Mouse (Mus musculus): Measurements from ENCODE around the gene Golt1b. TPM values are rescaled to one million over a fixed set of nuclear protein-coding genes. Genes with fewer than 3 reads are reported as not detected.

The Golt1b gene
- total RNA-seq, 1 experiment, result 86.2 TPM

DNA sequence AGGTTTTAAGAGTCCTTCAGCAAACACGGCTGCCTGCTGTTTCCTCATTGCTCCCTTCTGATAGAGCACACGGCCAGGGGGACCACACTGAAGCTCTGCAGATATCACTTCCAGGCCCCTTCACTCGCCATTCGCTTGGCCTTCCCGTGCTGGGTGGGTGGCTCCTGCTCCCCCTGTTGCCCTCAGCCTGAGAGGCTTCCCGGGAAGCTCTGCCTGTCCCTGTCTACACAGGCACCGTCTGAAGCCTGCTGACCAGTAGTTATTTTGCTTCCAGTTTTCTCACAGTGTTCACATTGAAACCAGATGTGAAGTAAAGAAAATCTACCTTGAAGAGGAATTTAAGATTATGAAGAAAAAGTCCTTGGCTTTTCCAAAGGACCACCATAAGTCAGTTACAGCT is 29.9 kb upstream of the Golt1b start:
- DNase-seq (ENCODE audit: low read depth, low spot score), result no peak
- no peaks in the 10 kb centered on the region for H3K4me1 ChIP-seq (ENCODE audit: control insufficient read depth in 2 of 2, insufficient read depth in 2 of 2, low read length in 2 of 2, poor library complexity in 1 of 2)
- no peak for TF ChIP-seq ZC3H11A (IDR thresholded peaks at IDR 0.05; ENCODE audit: borderline replicate concordance, low read depth, low read length)
- no peak for TF ChIP-seq MAFK (IDR thresholded peaks at IDR 0.05; ENCODE audit: insufficient read depth, low read depth, low read length)
- no peak for TF ChIP-seq HCFC1 (IDR thresholded peaks at IDR 0.05; ENCODE audit: borderline replicate concordance, insufficient read depth, low read length)
- no peak for TF ChIP-seq CHD2 (IDR thresholded peaks at IDR 0.05; ENCODE audit: low read depth, low read length)
- TF ChIP-seq ZNF384 (IDR thresholded peaks at IDR 0.05; ENCODE audit: low read depth, low read length), result no peak
- no peak overlapping the region for H3K27ac ChIP-seq (ENCODE audit: insufficient read depth, low read depth, low read length, poor library complexity, severe bottlenecking)
- in situ Hi-C loops (cut with MboI; ENCODE audit: low sequenced_read_pairs in 2 of 2, unreplicated experiment in 2 of 2), result loop anchor here in 1 of 2 experiments (25.0 kb wide), 1 partner anchor 380 kb away; no protein-coding TSS in a partner anchor
- no peak overlapping the region for H3K9ac ChIP-seq (ENCODE audit: insufficient read depth, low read depth, low read length, poor library complexity, severe bottlenecking)
- H3K4me3 ChIP-seq (ENCODE audit: insufficient read depth in 1 of 2, low read depth in 1 of 2, low read length in 2 of 2, poor library complexity in 1 of 2, severe bottlenecking in 1 of 2), result no peak overlapping the region
- H3K9me3 ChIP-seq (ENCODE audit: control insufficient read depth, insufficient read depth, low read depth, low read length), result no peaks in the 10 kb centered on the region
- peaks cover 13% of the 10 kb centered on the region for H3K36me3 ChIP-seq (ENCODE audit: control insufficient read depth, insufficient read depth, low read length, poor library complexity, severe bottlenecking)

DNA sequence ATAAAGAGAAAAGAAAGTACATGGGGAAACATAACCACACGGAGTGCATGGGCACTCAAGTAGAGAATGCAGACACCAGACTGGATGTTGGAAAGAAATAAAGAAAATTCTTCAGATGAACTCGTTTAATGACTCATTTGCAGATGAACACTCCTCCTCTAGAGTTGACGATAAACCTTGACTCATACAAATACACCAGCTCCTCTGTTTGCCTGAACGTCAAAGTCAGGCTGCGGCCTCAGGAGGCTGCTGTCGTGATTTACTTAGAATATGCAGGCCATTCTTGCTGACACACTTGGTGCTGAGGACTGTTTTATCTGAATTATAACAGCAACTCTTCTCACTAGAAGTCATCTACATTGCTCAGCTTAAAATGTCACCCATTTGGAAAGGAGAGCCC is 25.0 kb upstream of the Golt1b start:
- Histone ChIP-seq H3K9ac (ENCODE audit: insufficient read depth, low read depth, low read length, poor library complexity, severe bottlenecking) (no peak overlapping the region), H3K9me3 (ENCODE audit: control insufficient read depth, insufficient read depth, low read depth, low read length) (no peaks in the 10 kb centered on the region), H3K4me3 (ENCODE audit: insufficient read depth in 1 of 2, low read depth in 1 of 2, low read length in 2 of 2, poor library complexity in 1 of 2, severe bottlenecking in 1 of 2) (no peak overlapping the region), H3K36me3 (ENCODE audit: control insufficient read depth, insufficient read depth, low read length, poor library complexity, severe bottlenecking) (peaks cover 29% of the 10 kb centered on the region), H3K4me1 (ENCODE audit: control insufficient read depth in 2 of 2, insufficient read depth in 2 of 2, low read length in 2 of 2, poor library complexity in 1 of 2) (no peaks in the 10 kb centered on the region), H3K27ac (ENCODE audit: insufficient read depth, low read depth, low read length, poor library complexity, severe bottlenecking) (no peak overlapping the region)
- in situ Hi-C loops (cut with MboI; ENCODE audit: low sequenced_read_pairs in 2 of 2, unreplicated experiment in 2 of 2), result loop anchor here in 1 of 2 experiments (25.0 kb wide), 1 partner anchor 375 kb away; no protein-coding TSS in a partner anchor
- no peak for DNase-seq (ENCODE audit: low read depth, low spot score)
- TF ChIP-seq CHD2 (IDR thresholded peaks at IDR 0.05; ENCODE audit: low read depth, low read length) (no peak), ZC3H11A (IDR thresholded peaks at IDR 0.05; ENCODE audit: borderline replicate concordance, low read depth, low read length) (no peak), HCFC1 (IDR thresholded peaks at IDR 0.05; ENCODE audit: borderline replicate concordance, insufficient read depth, low read length) (no peak), ZNF384 (IDR thresholded peaks at IDR 0.05; ENCODE audit: low read depth, low read length) (no peak), MAFK (IDR thresholded peaks at IDR 0.05; ENCODE audit: insufficient read depth, low read depth, low read length) (no peak)

DNA sequence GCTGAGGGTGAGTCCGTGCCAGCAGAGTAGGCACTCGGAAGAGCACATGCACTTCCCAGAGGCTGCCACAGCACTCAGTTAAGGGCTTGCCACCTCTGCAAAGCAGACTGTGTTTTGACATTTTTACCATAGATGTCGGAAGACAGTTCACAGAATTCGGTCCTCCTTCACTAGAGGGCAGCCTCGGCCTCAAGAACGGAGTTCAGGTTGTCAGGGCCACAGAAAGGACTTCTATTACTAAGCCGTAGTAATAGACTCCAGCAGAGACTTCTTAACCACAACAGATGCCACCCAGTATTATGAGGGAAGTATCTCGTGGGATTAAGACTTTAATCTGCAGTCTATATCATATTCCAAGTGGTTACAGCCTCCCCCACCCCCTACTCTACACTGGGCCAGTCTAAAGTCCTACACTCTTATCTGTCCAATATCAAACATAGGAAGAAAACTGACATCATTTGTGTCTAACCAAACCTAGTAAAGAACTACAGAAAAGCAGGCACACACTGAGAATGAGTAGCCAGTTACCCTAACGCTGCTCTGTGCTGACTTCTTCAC is 23.9 kb upstream of the Golt1b start:
- Histone ChIP-seq H3K9me3 (ENCODE audit: control insufficient read depth, insufficient read depth, low read depth, low read length) (no peaks in the 10 kb centered on the region), H3K27ac (ENCODE audit: insufficient read depth, low read depth, low read length, poor library complexity, severe bottlenecking) (no peak overlapping the region), H3K9ac (ENCODE audit: insufficient read depth, low read depth, low read length, poor library complexity, severe bottlenecking) (no peak overlapping the region), H3K36me3 (ENCODE audit: control insufficient read depth, insufficient read depth, low read length, poor library complexity, severe bottlenecking) (peaks cover 32% of the 10 kb centered on the region), H3K4me3 (ENCODE audit: insufficient read depth in 1 of 2, low read depth in 1 of 2, low read length in 2 of 2, poor library complexity in 1 of 2, severe bottlenecking in 1 of 2) (no peak overlapping the region), H3K4me1 (ENCODE audit: control insufficient read depth in 2 of 2, insufficient read depth in 2 of 2, low read length in 2 of 2, poor library complexity in 1 of 2) (no peaks in the 10 kb centered on the region)
- DNase-seq (ENCODE audit: low read depth, low spot score), result no peak
- TF ChIP-seq MAFK (IDR thresholded peaks at IDR 0.05; ENCODE audit: insufficient read depth, low read depth, low read length) (no peak), ZNF384 (IDR thresholded peaks at IDR 0.05; ENCODE audit: low read depth, low read length) (no peak), CHD2 (IDR thresholded peaks at IDR 0.05; ENCODE audit: low read depth, low read length) (no peak), ZC3H11A (IDR thresholded peaks at IDR 0.05; ENCODE audit: borderline replicate concordance, low read depth, low read length) (no peak), HCFC1 (IDR thresholded peaks at IDR 0.05; ENCODE audit: borderline replicate concordance, insufficient read depth, low read length) (no peak)
- in situ Hi-C loops (cut with MboI; ENCODE audit: low sequenced_read_pairs in 2 of 2, unreplicated experiment in 2 of 2), result loop anchor here in 1 of 2 experiments (25.0 kb wide), 1 partner anchor 374 kb away; no protein-coding TSS in a partner anchor

DNA sequence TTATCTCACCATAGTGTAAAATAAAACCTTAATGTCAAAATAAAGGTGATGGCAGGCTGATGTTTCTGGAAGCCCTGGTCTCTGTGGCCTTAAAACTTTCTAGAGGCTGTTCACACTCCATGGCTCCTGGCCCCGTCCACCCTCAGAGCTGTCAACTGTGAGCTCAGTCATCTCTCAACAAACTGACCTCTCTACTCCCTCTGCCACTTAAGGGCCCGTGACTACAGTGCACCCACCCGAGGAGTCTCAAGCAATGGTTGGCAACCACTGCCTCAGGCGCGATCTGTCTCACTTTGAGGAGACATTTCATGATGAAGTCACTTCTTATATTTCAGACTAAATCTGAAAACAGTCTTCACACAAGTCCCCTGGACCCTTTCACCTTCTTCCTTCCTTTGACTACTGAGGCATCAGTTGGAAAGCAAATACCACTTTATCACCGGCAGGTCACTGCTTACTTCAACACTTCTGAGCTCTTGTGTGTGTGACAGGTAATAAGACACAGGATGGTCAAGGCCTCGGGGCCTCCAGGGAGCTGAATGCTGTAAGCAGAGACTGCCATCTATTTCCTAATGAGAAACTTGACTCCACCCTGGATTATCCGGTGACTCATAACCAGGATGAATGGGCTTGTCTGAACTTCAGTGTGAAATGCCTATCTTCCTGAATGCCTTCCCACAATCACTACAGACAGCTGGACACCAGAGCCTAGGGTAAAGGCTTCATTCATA is 21.1 kb upstream of the Golt1b start:
- no peak overlapping the region for H3K27ac ChIP-seq (ENCODE audit: insufficient read depth, low read depth, low read length, poor library complexity, severe bottlenecking)
- no peak overlapping the region for H3K4me3 ChIP-seq (ENCODE audit: insufficient read depth in 1 of 2, low read depth in 1 of 2, low read length in 2 of 2, poor library complexity in 1 of 2, severe bottlenecking in 1 of 2)
- in situ Hi-C loops (cut with MboI; ENCODE audit: low sequenced_read_pairs in 2 of 2, unreplicated experiment in 2 of 2), result loop anchor here in 1 of 2 experiments (25.0 kb wide), 1 partner anchor 371 kb away; no protein-coding TSS in a partner anchor
- H3K9ac ChIP-seq (ENCODE audit: insufficient read depth, low read depth, low read length, poor library complexity, severe bottlenecking), result no peak overlapping the region
- no peaks in the 10 kb centered on the region for H3K9me3 ChIP-seq (ENCODE audit: control insufficient read depth, insufficient read depth, low read depth, low read length)
- no peaks in the 10 kb centered on the region for H3K4me1 ChIP-seq (ENCODE audit: control insufficient read depth in 2 of 2, insufficient read depth in 2 of 2, low read length in 2 of 2, poor library complexity in 1 of 2)
- peaks cover 25% of the 10 kb centered on the region for H3K36me3 ChIP-seq (ENCODE audit: control insufficient read depth, insufficient read depth, low read length, poor library complexity, severe bottlenecking)
- DNase-seq (ENCODE audit: low read depth, low spot score), result no peak
- TF ChIP-seq ZC3H11A (IDR thresholded peaks at IDR 0.05; ENCODE audit: borderline replicate concordance, low read depth, low read length) (no peak), ZNF384 (IDR thresholded peaks at IDR 0.05; ENCODE audit: low read depth, low read length) (no peak), MAFK (IDR thresholded peaks at IDR 0.05; ENCODE audit: insufficient read depth, low read depth, low read length) (no peak), HCFC1 (IDR thresholded peaks at IDR 0.05; ENCODE audit: borderline replicate concordance, insufficient read depth, low read length) (no peak), CHD2 (IDR thresholded peaks at IDR 0.05; ENCODE audit: low read depth, low read length) (no peak)
